Mouse (Mus musculus) left cerebral cortex, postnatal 10 days (tissue): Measurements from ENCODE around the gene Cxcl1. TPM values are rescaled to one million over a fixed set of nuclear protein-coding genes. Genes with fewer than 3 reads are reported as not detected.

Source experiments
- DNase-seq, 2 experiments: peaks; one replicate each; pipeline ENCODE4 v3.0.0; 2021 to 2022; ENCODE audit warnings: low spot score in 2 of 2, mixed read lengths in 1 of 2; ENCODE audit errors: extremely low spot score in 1 of 2
- intact Hi-C: fragments of 180-260 bp; cut with DNase I; formaldehyde crosslinking; loops from one replicate; pipeline ENCODE4 v1.15.1; 2025
- total RNA-seq, 2 experiments: library from RNA; stranded (reverse); gene quantifications; 2 replicates each; pipeline ENCODE4 v1.2.3; 2021

Cxcl1 gene
- total RNA-seq, 2 experiments from 2014 or later: 0.55 TPM; not detected in 1

- no peak for DNase-seq
- intact Hi-C loops: no loop called here
Measured at GRCm38 (mm10) chr5:90936706-90937105, 45.7 kb downstream of the Cxcl1 start.

Other genes starting within 250 kb of the Cxcl1 start
- not detected for gene Cxcl5, start 131.9 kb upstream of the Cxcl1 start, total RNA-seq
- not detected for gene Ppbp, start 122.7 kb upstream of the Cxcl1 start, total RNA-seq
- gene Pf4, start 118.8 kb upstream of the Cxcl1 start, total RNA-seq: 1 to 10 TPM; 1.6 to 8.3 TPM
- not detected for gene Cxcl3, start 105.1 kb upstream of the Cxcl1 start, total RNA-seq
- not detected for gene Cxcl15, start 96.7 kb upstream of the Cxcl1 start, total RNA-seq
- gene Cxcl2, start 12.6 kb downstream of the Cxcl1 start, total RNA-seq: not detected
- gene Mthfd2l, start 39.9 kb downstream of the Cxcl1 start, total RNA-seq: 10 to 100 TPM; 18.0 to 18.5 TPM
- under 1 TPM in 1 of 2 experiments, not detected in 1; 0.39 TPM for gene Epgn, start 136.2 kb downstream of the Cxcl1 start, total RNA-seq
- gene Ereg, start 183.4 kb downstream of the Cxcl1 start, total RNA-seq: not detected
- under 1 TPM; 0.49 to 0.56 TPM for gene Areg, start 248.4 kb downstream of the Cxcl1 start, total RNA-seq